Mouse (Mus musculus) kidney, postnatal 14 days (tissue): ENCODE results near the gene Ier5.

Source experiments
- DNase-seq: peaks from one replicate; pipeline ENCODE4 v3.0.0; 2022; ENCODE audit warnings: mixed read lengths

Gene Ier5

DNA sequence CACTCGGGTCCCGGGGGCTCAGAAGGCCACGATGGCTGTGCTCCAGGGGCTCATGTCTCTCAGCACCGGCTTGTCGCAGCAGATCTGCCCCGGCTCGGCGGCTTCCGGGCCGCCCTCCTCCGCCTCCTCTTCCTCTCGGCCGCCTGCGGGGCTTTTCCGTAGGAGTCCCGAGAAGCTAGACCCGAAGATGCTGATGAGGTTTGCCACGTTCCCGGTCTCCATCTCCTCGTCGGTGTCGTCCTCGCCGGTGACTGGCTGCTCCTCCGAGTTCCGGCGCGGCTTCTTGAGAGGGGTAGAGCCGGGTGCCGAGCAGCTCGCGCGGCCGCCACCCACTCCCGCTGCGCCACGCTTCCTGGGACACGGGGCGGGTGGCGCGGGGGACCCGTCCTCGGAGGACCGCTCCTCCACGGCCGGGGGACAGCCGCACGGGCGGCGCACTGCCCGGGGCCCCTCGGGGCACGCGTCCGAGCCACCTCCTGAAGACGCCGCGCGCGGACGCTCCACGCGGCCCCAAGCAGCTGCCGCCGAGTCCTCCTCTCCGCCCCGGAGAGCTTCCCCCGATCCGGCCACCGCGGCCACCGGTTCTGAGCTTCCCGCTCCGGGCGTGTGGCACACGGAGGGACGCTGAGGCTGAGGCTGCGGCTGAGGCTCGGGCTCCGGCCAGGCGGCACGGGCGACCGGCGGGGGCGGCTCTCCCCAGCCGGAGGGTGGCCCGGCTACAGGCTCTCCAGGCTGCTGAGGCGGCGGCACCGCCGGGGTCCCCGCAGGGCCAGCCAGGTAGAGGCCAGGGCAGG is 753 bp downstream of the Ier5 start:
- peak; percentile 66 for DNase-seq

DNA sequence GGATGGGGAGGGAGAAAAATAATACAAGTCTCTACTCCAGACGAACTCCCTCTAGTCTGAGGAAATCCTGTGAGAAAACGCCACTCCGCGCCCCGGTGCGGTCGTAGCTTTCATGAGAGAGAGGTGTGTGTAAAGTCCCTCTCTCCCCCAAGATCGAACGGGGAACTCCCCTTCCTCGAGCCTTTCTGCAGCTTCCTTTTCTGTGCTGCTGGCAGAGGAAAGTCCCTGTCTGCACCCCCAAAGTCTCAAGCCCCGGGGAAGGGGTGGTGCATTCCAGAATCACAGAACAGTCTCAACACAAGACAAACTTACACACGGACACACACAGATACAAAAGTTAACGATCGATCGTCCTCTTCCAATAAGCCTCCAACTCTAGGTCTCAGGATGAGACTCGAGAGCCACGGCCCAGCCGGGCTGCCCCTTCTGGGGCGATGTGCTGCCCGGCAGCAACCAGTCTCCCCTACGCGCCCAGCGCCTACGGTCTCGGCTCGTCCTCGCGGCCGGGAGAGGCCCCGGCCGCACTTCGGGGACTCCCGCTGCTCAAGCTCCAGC is 1.4 kb downstream of the Ier5 start:
- DNase-seq: peak; percentile 45

- DNase-seq: no peak
Measured at GRCm38 (mm10) chr1:155097354-155097753, 2.1 kb downstream of the Ier5 start.

DNA sequence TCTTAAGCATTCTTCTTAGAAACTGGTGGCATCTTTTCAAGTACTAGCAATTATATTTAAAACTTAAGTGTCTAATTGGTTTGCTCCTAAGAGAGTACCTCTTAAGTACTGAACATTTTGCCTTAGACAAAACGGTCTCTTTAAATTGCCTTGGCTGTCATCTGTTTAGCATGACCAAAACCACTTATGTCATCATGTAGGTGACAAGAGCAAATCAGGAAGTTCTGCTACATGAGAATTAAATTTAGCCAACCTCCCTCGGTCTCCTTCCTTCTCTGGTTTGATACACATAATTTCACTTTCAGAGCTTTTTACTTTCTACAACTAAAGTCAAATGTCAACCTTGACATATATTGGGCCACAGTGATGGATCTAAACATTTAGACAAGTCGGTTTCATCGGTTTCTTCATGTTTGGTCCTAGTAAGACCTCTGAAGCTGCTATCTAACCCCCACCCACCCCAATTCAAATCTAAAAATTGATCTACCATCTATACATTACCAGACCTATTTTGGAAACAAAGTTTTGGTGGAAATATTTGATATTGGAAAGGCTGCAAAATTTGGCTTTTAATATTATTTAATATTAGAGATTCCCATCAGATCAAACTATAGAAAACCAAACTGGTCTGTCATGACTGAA is 2.7 kb downstream of the Ier5 start:
- DNase-seq: no peak

GRCm38 (mm10) chr1:155093971-155094707 is 5.3 kb downstream of the Ier5 start:
- DNase-seq: peak; percentile 45

GRCm38 (mm10) chr1:155093145-155093791 is 6.2 kb downstream of the Ier5 start:
- DNase-seq: peak; percentile 69

GRCm38 (mm10) chr1:155091842-155092800 is 7.3 kb downstream of the Ier5 start:
- peak; percentile 75 for DNase-seq

DNA sequence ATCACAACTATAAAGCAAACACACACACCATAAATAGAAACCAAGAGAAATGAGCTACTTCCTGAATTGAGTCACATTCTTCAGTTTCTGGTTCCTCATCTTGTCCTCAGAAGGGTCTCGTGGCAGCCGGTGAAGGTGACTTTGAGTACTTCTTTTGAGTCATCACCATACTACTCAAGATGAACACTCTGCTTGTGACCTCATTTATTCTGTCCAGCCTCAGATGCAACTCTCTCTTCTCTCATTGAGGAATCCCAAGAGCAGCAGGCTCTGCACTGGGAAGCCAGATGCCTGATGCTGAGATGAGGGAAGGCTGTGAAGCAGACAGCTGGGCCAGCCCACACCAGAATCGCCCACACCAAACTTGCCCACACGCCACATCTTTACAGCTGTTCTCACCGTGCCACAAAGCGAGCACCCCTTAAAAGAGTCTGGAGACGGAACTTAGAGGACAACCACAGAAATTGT is 8.0 kb downstream of the Ier5 start:
- no peak for DNase-seq

- DNase-seq: no peak
Measured at GRCm38 (mm10) chr1:155090736-155091135, 8.7 kb downstream of the Ier5 start.

GRCm38 (mm10) chr1:155090327-155090726 is 9.1 kb downstream of the Ier5 start:
- no peak for DNase-seq

DNA sequence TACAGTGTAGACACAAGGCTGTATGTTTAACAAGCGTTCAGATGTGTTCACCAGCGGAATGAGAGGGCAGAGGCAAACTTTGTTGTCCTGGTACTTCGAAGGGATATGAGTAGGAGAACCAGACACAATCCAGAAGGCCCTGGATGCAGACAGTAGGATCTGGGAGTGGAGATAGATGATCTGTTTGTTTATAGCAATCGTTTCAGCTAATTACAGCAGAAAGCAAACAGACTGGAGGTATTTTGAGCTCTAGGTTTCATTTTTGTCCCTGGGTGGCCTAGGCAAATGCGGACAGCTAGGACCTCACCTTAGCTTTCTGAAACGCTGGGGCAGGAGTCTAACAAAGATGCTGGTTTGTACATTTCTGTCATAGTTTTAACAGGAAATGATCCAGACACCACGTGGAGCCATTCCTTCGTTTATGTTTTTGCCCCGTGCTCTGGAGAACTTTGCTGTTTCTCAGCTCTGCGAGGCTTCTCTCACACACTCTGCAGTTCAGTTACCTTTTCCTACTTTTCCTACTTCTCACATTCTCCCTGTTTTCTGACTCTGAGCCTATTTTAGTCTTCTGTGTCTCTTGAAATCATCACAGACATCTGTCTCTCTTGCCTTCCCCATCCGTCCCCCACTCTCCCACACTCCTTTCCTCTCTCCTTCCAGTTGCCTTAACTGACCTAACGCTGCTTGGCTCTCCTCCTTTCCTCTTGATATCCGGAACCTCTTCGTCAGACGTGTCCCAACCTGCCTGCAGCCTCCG is 10.4 kb downstream of the Ier5 start:
- DNase-seq: no peak

- DNase-seq: no peak
Measured at GRCm38 (mm10) chr1:155088046-155088445, 11.4 kb downstream of the Ier5 start.

GRCm38 (mm10) chr1:155086893-155087292 is 12.5 kb downstream of the Ier5 start:
- no peak for DNase-seq

- DNase-seq: peak; percentile 48
Measured at GRCm38 (mm10) chr1:155086416-155086815, 13.0 kb downstream of the Ier5 start.

- peak; percentile 55 for DNase-seq
Measured at GRCm38 (mm10) chr1:155084839-155085238, 14.6 kb downstream of the Ier5 start.

DNA sequence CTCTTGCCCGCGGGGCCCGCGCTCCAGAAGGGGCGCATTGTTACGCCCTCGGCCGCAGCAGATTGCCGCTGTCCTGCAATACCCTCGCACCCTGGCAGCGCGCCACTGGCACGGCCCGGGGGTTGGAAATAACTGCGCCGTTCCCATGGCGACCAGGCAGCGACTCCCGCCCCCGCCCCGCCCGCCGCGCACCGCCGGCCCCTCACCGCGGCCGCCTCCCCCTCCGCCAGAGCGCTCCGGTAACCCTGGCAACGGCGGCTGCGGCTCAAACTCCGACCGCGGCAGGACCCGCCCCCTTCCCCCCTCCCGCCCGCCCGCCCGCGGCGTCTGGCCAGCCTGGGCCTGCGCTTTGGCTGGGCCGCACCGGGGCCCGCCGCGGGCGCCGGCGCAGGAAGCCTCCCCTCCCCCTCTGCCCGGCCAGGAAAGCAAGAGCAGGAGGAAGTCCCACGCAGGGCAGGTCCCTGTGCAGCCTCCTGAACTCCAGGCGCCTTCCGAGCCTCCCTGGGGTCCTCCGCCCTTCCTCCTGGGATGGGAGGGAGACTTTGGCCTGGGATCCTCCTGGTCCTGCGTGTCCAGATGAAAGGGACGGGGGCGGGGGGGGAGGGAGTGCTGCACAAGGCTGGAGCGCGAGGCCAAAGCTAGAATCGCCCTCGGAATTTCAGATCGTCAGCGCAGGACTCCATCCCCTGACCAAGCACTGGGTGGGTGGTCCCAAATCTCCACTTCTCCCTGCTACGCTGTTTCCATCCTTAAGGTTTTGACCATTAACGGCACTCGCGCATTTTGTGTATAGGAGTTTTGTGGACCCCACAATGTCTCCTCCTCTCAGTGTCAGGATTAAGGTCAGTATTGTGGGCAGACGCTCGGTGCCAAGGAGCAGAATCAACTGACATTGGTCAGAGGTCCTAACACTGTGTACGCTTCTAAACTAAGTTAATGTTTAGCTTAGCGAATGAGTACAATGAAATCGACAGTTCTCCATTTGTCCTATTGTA is 15.9 kb downstream of the Ier5 start:
- peak; percentile 98 for DNase-seq

- no peak for DNase-seq
Measured at GRCm38 (mm10) chr1:155082965-155083268, 16.5 kb downstream of the Ier5 start.

GRCm38 (mm10) chr1:155082158-155082964 is 17.1 kb downstream of the Ier5 start:
- DNase-seq: peak; percentile 60

GRCm38 (mm10) chr1:155077675-155078074 is 21.8 kb downstream of the Ier5 start:
- DNase-seq: peak; percentile 45
